Mouse (Mus musculus): Measurements from ENCODE around the gene Zbtb43.

GRCm38 (mm10) chr2:33402236-33402635, 66.1 kb downstream of the Zbtb43 start:
- TF ChIP-seq POLR2A (IDR thresholded peaks at IDR 0.05; ENCODE audit: low read depth, low read length) (no peak), CTCF (IDR thresholded peaks at IDR 0.05; ENCODE audit: extremely low read depth, insufficient read depth, insufficient read length, insufficient replicate concordance) (peak; percentile 58; the same call in 1 of the 2 replicates)
